Mouse (Mus musculus) granulocyte monocyte progenitor cell, adult 5-6 weeks (primary cell): ENCODE results near the gene Flt3. TPM values are rescaled to one million over a fixed set of nuclear protein-coding genes. Genes with fewer than 3 reads are reported as not detected.
A peak's percentile ranks its signal among the peaks of the same experiment; 100 is the strongest.

Experiments
- ATAC-seq: replicated peaks from 2 replicates; pipeline ENCODE4 v1.8.0; 2016; ENCODE audit warnings: mild to moderate bottlenecking, moderate TSS enrichment, inconsistent platforms; ENCODE audit not compliant: poor library complexity, severe bottlenecking
- total RNA-seq, 2 experiments: library from RNA; stranded (forward) in 1 of 2; stranded (reverse) in 1 of 2; fragments of 200-712, 200-1000 nt in 1 of 2; fragments of >200 nt in 1 of 2; fragmentation: Nextera tagmentation in 1 of 2; gene quantifications; 2 replicates each; pipeline ENCODE4 v1.2.3; 2014 to 2017

Gene Flt3
- total RNA-seq, 2 experiments from 2014 or later = 4.7 to 5.3 TPM

DNA sequence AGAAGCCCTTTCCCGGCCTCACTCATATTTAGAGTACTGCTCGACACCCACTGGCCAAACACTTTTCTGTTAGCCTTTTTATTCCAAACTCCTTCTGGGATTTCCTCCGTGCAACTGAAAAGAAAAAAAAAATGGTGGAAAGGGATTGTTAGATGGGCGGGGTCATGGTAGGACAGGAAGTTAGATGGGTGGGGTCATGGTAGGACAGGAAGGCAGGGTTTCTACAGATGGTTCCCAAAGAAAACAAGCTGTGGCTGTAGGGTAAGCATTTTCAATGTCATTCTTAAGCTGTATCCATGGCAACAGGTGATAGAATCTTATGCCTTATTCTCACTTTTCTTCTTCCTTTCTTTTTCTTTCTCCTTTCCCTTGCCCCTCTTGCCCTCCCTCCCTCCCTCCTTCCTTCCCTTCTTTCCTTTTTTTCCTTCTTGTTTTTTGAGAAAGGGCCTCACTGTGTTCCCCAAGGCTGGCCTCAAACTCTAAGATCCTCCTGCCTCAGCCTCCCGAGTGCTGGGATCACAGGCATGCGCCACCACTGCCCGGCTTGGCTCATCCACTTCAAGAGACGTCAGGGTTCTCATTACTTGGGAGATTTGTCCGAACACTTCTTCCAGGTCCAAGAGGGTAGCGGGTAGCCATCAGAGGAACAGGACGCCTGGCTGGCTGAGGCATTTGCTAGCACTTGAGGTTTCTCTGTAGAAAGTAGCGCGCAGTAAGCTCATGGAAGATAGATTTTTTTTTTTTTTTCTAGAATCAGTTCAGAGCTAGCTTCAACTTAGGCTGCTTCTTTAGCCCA, 43.8 kb downstream of the Flt3 start:
- ATAC-seq = 0 out of 2 replicates have a peak, but pooled peaks have one; percentile 15

DNA sequence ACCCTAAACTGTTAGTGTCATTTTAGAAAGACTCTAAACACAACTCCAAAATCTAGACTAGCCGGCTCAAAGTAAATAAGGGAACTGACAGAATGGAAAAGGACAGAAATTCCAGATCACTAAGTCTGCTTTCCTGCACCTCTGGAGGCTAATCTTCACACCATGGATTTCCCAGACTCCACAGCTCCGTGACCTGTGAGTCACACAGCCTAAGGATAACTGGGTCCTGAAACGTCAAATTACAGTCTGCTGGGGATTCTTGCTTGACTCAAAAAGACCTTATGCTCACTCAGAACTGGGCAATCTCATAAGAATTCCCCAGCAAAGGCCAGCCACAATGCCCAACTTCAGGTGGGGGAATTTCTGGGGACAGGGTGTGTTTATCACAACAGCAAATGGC, 44.5 kb downstream of the Flt3 start:
- ATAC-seq = no peak

DNA sequence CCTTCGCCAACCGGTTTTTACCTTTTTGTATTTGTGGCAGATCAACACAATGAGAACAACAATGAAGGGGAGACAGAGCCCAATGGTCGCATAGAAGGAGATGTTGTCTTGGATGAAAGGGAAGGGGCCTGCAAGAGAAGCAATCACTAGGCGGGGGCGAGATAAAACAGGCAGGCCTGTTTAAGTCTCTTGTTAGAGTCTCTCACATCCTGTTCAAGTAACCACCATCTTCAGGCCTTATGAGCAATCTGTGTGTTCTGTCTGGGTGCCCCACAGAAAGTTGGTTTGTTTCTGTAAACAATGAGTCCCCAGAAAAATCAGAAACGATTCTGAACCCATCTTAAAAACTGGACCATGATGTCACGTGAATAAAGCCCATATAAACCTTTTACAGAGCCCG, 45.3 kb downstream of the Flt3 start:
- ATAC-seq = no peak

DNA sequence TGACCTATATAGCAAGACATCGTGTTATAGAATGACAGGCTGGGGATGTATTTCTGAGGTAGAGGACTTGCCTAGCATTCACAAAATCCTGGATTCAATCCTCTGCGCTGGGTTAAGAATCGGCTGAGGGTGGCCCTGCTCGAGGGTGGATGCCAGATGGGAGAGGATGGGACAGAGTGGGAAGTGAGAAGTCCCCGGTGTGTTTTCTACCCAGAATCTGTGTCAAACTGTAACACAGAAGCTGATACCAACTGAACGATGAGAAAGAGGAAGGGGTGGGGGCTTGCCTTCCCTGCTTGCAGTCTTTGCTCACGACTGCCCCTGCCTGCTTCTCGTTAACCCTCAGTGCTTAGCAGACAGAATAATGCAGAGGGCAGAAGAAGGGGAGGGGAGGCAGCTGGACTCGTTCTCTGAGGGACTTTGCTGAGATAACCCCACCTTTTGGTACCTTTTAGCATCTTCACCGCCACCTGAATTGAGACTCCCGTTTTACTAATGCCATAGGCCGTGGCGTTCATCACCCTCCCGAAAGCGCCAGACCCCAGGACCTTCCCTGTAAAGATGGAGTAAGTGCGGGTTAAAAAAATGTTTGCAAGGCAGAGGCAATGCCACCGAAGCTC, 46.0 kb downstream of the Flt3 start:
- peak; percentile 70 for ATAC-seq

DNA sequence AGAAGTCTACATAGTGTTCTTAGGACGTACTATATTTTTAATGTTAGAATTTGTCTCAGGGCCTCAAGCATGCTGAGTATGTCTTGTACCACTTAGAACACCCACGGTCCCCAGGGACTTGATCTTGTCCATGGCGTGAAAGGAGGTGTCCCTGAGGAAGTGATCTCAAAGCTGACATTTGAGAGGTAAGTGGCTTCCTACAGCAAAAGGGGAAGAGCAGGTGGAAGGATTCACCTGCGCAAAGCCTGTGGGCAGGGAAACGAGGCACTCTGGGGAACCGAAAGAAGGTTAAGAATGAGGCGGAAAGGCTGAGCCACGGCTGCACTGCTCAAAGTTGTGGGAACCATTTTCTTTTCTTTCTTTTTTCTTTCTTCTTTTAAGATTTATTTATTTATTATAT, 48.4 kb downstream of the Flt3 start:
- ATAC-seq = peak; percentile 11; the same call in 1 of the 2 replicates

DNA sequence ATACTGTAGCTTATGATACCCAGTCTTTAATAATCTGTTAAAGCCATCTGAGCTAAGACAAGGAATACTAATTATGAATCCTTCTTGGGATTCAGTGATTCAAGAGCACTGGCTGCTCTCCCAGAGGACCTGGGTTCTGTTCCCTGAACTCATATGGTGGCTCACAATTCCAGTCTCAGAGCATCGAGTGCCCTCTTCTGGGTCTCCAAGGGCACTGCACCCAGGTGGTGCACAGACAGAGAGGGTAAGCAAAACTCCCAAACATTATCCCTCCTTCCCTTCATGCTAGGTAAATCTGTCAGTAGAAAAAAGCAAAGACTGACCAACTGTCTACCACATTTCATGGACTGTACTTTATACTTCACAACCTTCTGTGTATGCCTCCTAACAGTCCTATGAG, 54.3 kb downstream of the Flt3 start:
- ATAC-seq = no peak

DNA sequence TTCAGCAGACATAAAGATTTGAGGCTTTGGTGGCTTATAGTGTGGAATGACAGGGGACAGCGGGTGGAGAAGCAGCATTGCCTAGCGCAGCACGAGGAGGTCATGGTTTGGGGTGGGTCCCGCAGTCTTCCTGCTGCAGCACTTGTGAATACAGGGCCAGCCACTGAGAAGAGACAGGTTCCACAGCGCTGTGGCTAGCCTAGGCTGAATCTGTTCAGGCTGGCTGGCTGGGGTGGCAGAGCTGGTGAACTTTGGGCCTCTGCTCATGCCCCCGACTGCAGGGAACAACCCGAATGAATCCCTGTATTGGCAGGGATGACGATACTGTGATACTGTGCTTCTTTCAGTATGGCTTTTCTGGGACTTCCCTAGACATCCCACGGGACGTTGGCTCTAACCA, 56.4 kb downstream of the Flt3 start:
- ATAC-seq = no peak

DNA sequence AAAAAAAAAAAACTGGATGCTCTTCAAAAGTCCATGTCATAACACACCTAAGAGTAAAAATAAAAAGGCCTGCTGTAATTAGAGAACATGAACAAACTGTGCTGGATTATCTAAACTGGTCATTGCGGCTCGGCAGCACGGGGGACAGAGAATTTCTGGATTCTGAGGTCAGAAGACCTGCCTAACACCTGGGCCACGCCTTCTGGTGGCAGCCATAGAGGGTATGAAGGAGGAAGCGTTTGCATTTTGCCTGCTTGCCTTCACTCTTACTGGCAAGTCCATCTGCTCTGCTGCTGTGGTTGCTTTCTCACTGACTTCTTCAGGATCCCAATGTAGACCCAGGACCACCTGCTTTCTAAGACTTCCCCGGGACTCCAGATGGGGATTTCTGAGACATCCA, 57.4 kb downstream of the Flt3 start:
- ATAC-seq = no peak

DNA sequence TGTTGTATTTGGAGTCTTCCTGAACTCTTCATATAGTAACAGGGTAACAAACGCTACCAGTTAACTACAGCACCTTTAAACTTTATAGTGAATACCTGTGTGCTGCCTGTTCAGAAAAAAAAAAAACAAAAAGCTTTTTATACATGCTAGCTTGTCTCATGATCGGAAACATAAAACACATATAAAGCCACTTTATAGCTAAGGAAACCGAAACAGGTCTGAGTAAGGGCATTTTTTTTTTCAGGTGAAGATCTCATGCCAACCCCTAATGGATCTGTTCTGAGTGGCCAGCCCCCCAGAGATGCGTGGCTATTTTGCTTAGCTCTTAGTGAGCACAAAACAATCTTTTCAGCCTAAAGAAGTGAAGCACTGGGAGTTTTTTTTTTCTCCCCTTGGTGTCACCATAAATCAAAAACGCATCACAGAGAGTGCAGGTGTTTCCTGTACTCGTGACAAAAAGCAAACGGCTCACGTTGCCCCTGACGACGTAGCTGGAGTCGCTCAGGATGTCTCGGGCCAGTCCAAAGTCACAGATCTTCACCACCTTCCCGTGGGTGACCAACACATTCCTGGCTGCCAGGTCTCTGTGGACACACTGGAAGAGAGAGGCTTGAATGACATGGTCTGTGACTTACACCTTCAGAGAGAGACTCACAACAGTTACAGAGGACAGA, 59.4 kb downstream of the Flt3 start:
- peak; percentile 84 for ATAC-seq

DNA sequence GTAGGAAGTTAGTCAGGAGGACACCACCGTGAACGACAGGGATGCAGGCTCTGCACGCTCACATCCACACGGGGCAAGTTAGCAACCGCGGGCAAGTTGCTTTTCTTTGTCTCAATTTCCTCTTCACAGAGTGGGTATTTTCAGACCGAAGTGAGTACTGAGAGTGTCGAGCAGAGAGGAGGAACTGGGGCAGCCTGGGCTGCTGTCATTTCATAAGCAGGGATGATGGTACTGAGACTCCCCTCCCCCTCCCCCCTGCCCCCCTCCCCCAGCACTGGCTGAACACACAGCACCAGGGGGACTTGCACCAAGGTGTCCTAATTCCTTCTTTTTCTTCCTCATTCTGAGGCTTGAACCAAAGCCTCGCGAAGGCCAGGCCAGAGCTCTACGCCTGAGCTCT, 60.7 kb downstream of the Flt3 start:
- peak; percentile 84 for ATAC-seq

DNA sequence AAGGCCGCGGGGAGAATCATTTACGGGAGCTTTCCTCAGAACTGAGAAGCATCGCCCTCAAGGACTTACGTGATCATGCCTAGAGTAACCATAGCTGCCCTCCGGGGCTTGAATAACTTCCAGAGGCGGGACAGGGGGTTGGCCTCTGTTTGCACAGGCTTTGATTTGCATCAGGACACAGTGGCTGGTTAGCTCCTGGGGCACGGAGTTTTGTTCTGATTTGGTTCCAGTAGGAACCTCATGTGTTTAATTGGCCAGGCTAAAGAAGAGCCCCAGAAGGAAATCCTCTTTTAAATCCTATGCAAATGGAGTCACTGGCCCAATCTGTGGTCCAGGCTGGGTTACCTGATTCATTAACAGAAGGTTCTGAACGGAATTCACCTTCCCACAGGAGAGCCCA, 61.3 kb downstream of the Flt3 start:
- no peak for ATAC-seq

DNA sequence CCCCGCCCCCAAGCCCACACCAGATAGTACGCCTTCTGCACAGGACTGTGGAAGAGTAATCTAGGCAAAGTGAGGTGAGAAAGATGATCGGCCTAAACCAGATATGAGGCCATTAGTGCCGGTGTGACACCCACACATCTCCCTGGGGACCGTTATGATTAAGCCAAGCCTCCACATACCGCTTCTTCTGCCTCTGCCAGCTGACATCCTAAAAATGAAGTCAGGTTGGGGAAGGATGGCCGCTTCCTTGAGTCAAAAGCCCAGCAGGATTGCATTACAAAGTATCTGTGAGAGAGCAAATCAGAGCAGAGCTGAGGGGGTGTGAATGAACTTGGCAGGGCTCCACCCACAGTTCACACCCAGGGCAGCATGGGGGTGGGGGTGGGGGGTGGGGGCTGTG, 67.6 kb downstream of the Flt3 start:
- ATAC-seq = no peak

DNA sequence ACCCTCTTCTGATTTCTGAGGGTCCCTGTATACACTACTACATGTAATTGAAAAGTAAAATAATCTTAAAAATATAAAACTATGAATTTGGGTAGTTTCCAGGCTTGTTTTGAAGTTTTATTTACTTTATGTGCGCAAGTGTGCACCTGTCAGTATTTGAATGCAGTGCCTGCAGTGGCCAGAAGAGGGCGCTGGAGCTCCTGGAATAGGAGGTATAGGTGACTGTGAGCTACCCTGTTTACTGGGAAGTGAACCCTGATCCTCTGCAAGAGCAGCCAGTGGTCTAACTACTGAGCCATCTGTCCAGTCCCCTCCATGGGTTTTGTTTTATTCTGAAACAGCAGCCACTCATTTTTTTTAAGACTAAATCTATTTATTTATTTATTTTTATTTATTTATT, 68.7 kb downstream of the Flt3 start:
- peak; percentile 96 for ATAC-seq

DNA sequence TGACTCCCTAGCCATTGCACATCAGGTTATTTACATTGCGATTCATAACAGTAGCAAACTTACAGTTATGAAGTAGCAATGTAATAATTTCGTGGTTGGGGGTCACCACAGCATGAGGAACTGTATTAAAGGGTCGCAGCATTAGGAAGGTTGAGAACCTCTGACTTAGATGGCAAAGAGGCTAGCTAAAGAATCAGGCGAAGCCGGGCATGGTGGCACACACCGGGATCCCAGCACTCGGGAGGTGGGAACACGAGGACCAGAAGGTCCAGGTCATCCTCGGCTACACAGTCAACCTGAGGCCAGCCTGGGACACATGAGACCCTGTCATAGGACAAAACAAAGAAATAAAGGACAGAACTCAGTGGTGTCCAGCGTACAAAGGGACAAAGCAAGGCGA, 70.3 kb downstream of the Flt3 start:
- no peak for ATAC-seq

DNA sequence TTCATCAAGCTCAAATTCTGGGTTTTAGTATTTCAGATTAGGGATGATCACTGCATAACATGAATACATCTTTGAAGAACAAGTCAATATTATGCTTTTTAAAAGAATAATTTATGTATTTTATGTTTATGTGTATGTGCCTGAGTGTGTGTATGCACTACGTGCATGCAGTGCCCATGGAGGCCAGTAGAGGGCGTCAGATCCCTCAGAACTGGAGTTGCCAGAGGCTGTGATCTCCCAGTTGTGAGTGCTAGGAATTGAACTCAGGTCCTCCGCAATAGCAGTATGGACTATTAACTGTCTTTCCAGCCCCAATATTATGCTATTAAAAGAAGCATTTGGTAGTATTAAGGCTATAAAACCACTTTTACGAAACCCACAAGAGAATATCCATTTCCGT, 72.7 kb downstream of the Flt3 start:
- ATAC-seq = no peak

DNA sequence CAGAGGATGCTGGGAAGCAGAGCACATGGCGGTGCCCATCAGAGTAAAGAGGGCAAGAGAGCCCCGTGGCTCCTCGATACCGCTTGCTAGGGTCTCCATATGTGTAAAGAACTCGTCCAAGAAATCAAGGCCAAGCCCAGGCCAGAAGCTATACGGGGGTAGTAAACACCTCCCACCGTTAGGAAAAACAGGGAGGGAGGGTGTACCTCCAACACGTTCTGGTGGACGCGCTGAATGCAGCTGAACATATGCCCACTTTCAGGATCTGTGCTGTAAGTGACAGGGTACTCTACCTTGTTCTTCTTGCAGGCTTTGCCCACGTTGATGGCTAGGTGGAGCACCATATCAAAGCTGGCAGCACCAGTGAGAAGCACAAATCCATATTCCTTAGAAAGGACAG, 74.4 kb downstream of the Flt3 start:
- ATAC-seq = no peak

DNA sequence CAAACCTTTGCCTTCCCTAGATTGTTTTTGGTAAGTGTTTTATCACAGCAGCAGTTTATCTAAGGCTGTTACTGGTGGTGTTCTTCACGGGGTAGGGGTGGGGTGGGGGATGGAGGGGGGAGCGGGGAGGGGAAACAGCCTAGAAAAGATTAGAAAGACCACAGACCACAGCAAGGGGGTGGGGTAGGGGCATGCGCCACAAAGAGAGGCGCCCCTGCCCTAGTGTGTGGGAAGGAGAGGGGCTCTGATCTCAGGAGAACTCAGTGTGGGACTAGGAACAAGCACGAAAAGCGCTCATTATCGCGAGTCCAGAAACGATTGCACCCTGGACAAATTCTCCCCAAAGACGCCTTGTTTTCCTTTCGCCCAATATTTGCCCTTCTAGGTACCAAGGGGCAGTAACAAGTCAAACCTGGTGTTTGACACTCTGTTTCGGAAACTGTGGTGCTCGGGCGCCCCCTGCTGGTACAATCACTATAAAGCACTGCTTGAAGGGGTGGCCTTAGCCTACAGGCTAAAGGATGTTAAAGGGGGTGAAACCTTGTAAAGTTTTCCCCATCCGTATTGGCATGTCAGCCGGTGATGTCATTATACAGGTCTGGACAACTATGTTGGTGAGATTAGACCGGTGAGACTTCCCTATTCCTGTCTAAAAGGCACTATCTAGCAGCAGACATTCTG, 76.9 kb downstream of the Flt3 start:
- ATAC-seq = peak; percentile 74

DNA sequence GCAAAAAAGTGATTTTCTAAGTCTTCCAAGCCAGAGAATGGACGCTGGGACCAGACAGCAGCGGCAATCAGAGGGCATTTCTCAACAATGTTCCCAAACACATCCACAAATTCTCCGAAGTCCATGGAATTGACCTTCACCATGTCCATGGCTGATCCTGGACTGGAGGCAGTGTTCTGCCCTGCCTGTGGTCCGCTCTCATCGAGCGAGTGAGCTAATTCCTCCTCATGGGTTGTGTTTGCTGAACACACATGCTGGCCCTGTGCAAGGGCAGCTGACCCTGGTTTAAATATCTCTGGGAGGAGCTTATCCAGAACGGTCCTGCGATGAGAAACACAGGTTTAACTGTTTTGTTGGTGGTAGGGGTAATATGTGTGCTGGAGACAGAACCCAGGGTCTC, 78.1 kb downstream of the Flt3 start, which contains the start of gene Urad:
Gene Urad (minus strand): TSS at position 258 of the 400 bp plus-strand sequence.
- ATAC-seq = no peak

DNA sequence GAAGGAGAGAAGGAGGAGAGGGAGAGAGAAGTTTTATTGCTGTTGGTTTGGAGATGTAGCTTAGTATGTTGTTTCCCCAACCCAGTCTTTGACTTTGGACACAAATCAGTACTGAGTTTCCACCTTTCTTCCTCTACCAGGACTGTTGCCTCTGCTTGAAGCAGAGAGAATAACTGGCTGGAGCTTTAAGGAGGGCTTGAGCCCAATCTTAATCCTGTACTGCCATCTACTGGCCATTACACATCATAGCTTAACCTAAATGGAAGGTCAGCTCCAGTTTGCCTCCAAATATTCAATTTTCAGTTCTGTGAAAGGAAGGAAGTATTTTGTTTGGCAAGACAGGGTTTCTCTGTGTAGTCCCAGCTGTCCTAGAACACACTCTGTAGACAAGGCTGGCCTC, 80.6 kb downstream of the Flt3 start:
- ATAC-seq = peak; percentile 73

DNA sequence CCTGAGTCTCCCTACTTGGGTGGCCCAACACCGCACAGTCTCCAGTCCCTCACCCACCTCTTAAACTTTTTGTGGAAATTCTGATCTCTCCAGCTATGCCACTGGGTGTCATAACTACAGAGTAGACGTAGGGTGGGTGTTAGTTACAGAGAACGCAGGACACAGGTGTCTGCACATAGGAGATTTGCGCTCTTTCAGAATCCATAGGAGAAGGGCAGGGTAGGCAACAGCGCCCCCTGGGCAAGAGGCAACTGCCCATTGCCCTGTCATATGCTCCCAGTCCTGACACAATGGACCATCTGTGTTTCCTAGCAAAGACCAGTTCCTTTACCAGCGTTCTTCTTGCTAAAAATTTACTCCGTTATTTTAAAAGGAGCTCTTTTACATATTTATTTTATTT, 82.3 kb downstream of the Flt3 start:
- no peak for ATAC-seq

DNA sequence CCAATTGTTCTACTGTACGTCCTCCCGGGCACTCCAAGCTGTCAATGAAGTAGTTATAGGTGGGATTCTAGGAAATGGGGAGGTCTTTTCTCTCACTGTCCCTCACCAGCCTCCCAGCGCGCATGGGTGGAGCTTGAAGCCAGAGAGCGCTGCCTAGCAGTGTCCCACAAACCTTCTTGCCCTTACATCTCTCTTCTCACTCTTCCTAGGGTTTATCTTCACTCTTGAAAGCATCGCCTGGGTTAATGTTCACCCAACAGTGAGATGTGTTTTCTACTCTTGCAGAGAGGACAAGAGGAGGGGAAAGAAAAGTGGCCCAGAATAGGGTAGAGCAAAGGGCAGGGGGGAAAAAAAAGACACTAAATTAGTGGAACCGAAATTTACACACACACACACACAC, 83.0 kb downstream of the Flt3 start:
- ATAC-seq = no peak
